In the genomic region with DNA sequence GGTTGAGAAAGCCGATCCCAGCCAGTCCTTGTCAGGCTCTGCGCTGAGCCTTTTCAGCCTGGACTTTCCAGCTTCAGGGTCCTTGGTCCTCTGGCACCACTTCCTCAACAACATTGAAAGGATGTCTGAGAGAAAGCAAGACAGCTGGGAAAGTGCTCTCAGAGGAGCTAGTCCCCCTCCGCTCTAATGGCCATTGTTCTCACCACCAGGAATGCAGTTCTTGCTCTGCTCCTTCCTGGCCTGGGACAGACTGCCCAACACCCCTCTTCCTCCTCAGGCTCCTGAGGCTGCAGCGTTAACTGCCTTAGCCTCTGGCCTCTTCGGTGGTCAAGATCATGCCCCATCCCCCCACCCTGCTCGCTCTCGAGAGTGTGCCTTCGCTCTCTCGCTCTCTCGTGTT, we compare ENCODE assay signal across 10 mouse cellular contexts. TPM values are rescaled to one million over a fixed set of nuclear protein-coding genes. Genes with fewer than 3 reads are reported as not detected.
A peak's percentile ranks its signal among the peaks of the same experiment; 100 is the strongest.
DNase-seq lines count a peak whose midpoint lies in the region; ATAC-seq and TF ChIP-seq lines count a peak whose summit lies in the region.
"Had no signal": no experiment of that assay in that cellular context is flagged by ENCODE, and none has a peak within 500 bp of the region (broad histone marks: within the 10 kb centered on the region; RNA-seq: fewer than 3 reads in every experiment).

No protein-coding gene starts in this region.

- WGBS in neural tube, embryonic 15.5 days: 66% methylated on average over 10 of the region's 10 CpGs

- no peak overlapping the region for H3K9ac ChIP-seq in neural tube, embryonic 15.5 days (replicated peaks)
- H3K9ac ChIP-seq: embryonic facial prominence, embryonic 12.5 days had no signal

- intact Hi-C loops in gastrocnemius, adult 2 months (cut with DNase I): no loop called here
- intact Hi-C loops in gastrocnemius, postnatal 14 days (cut with DNase I; ENCODE audit: low total_unique reads): no loop called here

- TF ChIP-seq CTCF in gastrocnemius, adult 2 months (IDR thresholded peaks at IDR 0.05): no peak

- peak overlapping the region; percentile 83 for H3K27ac ChIP-seq in gastrocnemius, adult 2 months
- H3K27ac ChIP-seq in neural tube, embryonic 15.5 days (replicated peaks): no peak overlapping the region

- no peaks in the 10 kb centered on the region for H3K36me3 ChIP-seq in neural tube, embryonic 15.5 days
- H3K36me3 ChIP-seq: embryonic facial prominence, embryonic 12.5 days had no signal

- no peak for ATAC-seq in neural tube, embryonic 15.5 days (ENCODE audit: low FRiP score)

- no peaks in the 10 kb centered on the region for H3K27me3 ChIP-seq in neural tube, embryonic 15.5 days (replicated peaks)
- H3K27me3 ChIP-seq: embryonic facial prominence, embryonic 12.5 days had no signal

- peak overlapping the region; percentile 30 for H3K4me3 ChIP-seq in gastrocnemius, adult 2 months
- no peak overlapping the region for H3K4me3 ChIP-seq in neural tube, embryonic 15.5 days (replicated peaks)
- H3K4me3 ChIP-seq: embryonic facial prominence, embryonic 12.5 days; megakaryocyte, embryonic 14.5 days had no signal

- no peaks in the 10 kb centered on the region for H3K9me3 ChIP-seq in neural tube, embryonic 15.5 days (replicated peaks)
- H3K9me3 ChIP-seq: embryonic facial prominence, embryonic 12.5 days; megakaryocyte, embryonic 14.5 days had no signal

- peak; percentile 29 for DNase-seq in gastrocnemius, adult 2 months
- no peak for DNase-seq in gastrocnemius, postnatal 14 days
- DNase-seq in ovary, postnatal 36 days (ENCODE audit: low spot score): peak; percentile 4
- DNase-seq in ovary, postnatal 10 days (ENCODE audit: low spot score): no peak
- DNase-seq in kidney, postnatal 25 days: peak; percentile 24 to 72
- no peak for DNase-seq in left cerebral cortex, adult 8-10 months (ENCODE audit: low spot score in 2 of 2)
- DNase-seq in thymus, postnatal 14 days: no peak

- H3K4me1 ChIP-seq in neural tube, embryonic 15.5 days: peaks cover 10% of the 10 kb centered on the region; the same call in 1 of the 2 replicates
- H3K4me1 ChIP-seq: embryonic facial prominence, embryonic 12.5 days had no signal

- no peak overlapping the region for H3K4me2 ChIP-seq in neural tube, embryonic 15.5 days
- H3K4me2 ChIP-seq: embryonic facial prominence, embryonic 12.5 days had no signal

RNA-seq across cellular contexts. Expression of gene Cdh5, which starts 4.8 kb away (rescaled TPM):
- 10 to 100 TPM; 36.4 to 46.9 TPM for total RNA-seq in gastrocnemius, adult 2 months (2021)
- total RNA-seq in gastrocnemius, postnatal 14 days (2021): 100 to 1,000 TPM; 134 to 136 TPM
- polyA plus RNA-seq in neural tube, embryonic 15.5 days (2015; fragmentation: Nextera tagmentation; extraction: Ambion mirVana): 12.5 and 17.7 TPM in 2 replicates
- total RNA-seq in left cerebral cortex, adult 8-10 months (2022): 10 to 100 TPM in 3 of 4 experiments, 1 to 10 TPM in 1; 8.4 to 13.3 (median 11.6) TPM

Comparison
In these comparisons a context has a peak if more than half of its experiments do, and no peak if none do; other contexts are left out.
1. DNase-seq: peak in gastrocnemius, adult 2 months (single experiment), ovary, postnatal 36 days (single experiment) and kidney, postnatal 25 days (2 of 2); none in gastrocnemius, postnatal 14 days (single experiment), ovary, postnatal 10 days (single experiment), left cerebral cortex, adult 8-10 months (0 of 2) and thymus, postnatal 14 days (single experiment).